Mouse (Mus musculus) frontal cortex, postnatal 36 days (tissue): Measurements from ENCODE around the gene Chst11.

Experiments used
- DNase-seq, 2 experiments: peaks; one replicate each; pipeline ENCODE4 v3.0.0; 2022; ENCODE audit warnings: low spot score in 2 of 2

Chst11 gene

DNA sequence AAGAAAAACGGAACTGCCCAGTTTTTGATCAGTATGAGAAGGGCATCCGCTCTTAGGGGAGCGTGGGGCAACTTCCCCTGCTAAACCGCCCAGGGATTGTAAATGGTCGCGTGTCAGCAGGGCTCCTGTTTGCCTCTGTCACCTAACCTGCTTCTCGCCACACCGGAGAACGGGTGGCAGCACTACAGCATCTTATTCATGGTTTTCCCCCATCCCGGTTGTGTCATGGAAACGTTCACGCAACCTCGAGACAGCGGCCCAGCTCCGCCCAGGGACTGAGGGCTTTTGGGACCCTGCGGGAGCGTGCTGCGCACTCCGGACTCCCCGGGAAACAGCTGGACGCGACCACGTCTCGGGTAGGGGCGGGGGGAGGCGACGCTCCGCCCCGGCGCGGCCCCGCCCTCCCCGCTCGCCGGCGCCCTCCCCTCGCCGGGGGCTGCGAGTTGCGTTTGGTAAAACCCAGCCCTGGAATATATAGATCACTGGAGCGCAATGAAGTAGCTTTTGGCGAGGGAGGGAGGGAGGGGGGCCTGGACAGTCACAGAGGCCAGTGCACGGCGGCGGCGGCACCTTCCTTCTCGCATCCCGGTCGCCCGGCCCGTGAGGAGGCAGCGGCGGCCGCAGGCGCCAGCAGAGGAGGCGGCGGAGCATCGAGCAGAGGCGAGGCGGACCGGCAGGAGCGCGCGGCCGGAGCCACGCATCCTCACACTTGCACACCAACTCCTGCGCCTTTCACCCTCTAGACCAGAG, at the start of gene Chst11:
Chst11 (plus strand) TSS at position 549 of the 750 bp plus-strand sequence.
- peak; percentile 80 for DNase-seq

DNA sequence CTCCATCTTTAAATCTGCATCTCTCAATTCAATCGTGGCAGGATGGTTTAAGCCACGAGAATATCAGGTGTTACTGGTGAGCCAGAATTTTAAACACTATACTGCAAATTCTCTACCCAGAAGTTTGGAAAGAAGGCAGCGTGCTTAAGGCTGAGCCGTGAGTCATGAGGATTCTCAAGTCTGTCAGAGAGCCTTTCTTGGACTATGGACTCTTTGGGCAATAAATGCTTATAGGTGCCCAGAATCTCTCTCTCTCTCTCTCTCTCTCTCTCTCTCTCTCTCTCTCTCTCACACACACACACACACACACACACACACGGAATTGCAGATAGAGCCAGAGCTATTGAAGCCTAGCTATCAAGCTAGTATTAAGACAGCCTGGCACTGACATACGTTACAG, 49.5 kb upstream of the Chst11 start:
- no peak for DNase-seq

DNA sequence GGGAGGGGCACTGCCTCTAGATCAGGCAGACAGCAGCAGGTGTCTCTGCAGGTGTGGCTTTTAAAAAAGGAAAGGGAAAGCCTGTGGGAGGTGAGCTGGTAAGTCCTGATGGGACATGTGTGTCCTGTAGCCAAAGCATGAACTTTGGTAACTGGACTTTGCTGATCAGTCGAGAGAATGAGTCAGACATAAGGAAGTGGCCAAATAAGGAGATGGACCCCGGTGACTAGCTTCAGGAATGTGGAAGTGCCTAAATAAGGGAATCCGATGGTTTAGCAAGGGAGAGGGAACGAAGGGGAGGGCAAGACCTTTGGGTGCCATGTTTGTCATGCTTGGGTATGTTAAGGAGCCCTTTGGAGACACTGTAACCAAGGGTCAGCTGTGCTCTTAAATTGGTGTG, 31.9 kb upstream of the Chst11 start:
- DNase-seq = no peak

DNA sequence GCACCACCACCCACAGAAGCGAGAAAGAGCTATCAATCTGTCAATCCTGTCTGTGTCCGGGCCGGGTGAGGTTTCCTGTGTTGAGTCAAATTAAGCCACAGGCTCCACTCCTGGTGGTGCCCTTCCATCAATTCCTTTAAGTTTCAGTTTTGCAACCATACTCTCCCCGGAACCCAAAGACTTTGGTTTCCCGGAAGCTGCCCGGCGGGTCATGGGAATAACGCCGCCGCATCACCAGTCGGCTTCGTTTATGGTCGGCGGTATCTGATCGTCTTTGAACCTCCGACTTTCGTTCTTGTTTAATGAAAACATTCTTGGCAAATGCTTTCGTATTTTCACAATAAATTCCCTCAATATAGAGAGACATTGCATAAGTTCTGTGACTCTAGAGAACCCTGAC, 30.2 kb upstream of the Chst11 start:
- DNase-seq = no peak

DNA sequence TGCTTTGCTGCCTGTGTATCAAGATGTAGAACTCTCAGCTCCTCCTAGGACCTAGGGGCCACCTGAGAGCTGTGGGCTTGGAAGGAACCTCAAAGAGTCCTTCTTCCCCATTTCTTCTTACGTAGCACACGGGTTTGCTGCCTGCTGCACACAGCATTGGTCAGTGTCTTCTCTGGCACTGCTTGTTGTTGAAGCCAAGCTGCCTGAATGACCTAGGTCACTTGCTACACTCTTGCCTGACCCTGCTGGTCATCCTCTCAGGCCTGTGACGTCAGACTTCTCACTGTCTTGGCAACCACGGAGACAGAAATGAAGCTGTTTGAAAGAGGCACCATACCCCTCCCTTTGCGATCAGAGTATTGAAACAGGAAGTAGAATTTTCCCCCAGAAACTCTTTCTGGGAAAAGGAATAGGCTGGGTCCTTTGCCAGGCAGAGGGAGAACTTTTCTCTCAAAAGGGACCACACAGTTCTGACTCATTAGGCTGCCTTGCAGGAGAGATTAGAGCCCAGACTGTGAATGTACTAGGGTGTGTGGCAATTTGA, 27.0 kb upstream of the Chst11 start:
- no peak for DNase-seq

DNA sequence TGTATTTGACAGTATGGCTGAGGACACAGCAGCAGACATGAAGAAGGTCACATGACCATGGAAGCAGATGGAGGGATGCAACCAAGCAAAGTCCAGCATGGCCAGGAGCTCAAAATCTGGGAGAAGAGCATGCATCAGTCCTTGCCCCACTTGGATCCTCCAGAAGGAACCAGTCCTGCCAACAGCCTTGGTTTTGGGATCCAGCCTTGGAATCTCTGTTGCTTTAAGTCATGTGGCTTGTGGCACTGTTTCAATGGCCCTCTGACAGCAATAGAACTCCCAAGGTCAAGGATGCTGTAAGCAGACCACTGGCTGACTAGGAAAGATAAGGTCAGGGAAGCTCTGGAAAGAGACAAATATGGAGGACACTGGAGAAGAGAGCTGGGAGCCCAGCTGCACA, 26.0 kb upstream of the Chst11 start:
- DNase-seq = no peak

DNA sequence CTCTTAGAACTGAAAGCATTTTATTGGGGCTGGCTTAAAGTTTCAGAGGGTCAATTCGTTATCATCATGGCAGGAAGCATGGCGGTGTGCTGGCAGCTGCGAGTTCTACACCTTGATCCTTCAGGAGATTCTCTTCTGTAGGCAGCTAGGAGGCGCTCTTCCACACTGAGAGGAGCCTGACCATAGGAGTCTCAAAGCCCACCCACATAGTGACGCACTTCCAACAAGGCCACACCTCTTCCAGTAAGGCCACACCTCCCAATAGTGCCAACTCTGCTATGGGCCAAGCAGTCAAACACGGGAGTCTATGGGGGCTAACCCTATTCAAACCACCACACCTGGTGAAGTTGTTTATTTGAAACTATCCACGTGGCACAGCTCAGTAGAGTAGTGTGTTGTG, 24.0 kb upstream of the Chst11 start:
- no peak for DNase-seq

DNA sequence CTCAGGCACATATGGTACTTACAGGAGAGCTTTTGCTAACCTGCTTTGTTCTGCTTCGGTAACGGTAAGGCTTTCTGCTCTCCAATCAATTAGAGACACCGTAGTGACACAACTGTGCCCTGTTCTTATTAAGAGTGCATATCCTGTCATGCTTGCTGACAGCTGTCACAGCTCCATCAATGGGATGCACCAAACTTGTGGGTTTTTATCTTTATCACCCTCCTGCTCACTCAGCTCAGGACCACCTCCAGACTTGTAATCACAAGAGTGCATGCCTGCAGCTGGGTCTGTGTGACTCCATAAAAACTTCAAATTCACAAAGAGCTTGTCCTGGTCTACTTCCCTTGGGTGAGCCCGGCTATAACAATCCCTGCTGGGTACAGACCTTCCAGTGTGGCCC, 23.3 kb upstream of the Chst11 start:
- DNase-seq = no peak

DNA sequence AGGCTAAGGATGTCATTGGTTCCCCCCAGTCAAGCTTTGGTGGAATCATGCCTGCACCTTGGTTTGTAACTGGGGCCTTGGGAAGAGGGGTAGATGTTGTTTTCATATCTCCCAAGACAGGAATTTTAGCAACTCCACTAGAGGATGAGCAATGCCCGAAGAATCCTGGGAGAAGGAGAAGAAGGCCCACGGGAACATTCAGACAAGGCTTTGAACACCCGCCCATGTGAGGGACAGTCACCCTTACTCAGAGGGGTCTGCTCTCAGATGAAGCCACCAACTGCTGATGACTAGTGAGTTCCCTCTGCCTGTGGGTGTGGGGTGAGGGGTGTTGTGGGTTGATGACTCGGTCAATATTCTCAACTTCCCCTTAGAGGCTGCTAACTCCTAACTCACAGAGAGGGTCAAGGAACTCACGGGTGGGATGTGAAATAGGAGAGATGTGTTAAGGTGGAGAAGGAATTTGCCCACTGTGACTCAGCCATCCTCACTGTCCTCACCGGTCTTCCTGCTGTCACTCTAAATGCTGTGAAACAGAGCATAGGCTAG, 22.8 kb upstream of the Chst11 start:
- DNase-seq = no peak

DNA sequence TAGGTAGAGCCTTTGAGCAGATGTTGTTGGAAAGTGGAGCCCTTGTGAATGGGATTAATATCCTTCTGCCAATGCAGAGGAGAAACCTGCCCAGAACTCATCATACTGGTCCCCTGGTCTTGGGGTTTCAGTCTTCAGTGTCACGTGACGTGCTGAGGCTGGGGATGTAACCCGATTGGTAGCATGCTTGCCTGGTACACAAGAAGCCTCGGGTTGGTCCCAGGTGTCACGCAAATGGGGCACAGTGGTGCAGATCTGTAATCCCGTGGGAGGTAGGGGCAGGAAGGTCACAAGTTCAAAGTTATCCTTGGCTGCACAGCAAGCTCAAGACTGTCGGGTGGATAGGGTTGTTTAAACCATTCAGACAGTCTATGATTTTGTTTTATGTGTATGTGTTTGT, 20.8 kb upstream of the Chst11 start:
- no peak for DNase-seq

DNA sequence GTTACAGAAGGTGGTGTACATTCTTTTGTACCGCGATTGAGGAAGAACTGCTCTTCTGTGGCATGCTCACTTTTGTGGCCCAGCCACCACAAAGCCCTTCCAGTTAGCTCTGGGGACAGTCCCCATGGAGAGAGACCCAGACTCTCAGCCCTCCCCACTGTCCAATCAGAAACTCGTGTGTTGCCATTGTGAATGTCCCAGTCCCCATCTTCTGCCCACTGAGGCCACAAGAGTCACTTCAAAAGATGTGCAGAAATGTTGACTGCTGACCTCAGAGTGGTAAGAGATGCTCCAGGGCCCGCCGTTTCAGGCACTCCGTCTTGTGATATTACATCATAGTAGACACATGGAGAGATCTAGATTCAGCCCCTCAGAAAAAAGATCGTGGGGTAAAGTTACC, 18.6 kb upstream of the Chst11 start:
- DNase-seq = no peak

DNA sequence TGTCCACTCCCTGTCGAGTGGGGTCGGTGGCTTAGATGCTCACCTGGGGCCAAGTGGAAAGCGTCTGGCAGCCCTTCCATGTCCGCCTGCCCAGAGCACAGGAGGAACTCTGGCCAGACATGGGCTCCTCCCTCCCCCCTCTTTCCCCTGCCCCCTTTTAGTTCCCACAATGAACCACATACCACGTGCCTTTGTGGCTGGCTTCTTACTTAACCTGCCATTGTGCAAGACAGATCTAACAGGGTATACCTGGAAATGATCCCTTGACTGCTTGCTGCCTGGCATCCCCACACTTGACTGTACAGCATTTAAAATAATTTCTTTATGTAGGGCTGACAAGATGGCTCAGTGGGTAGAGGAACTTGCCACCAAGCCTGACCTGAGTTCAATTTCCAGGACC, 15.7 kb upstream of the Chst11 start:
- no peak for DNase-seq

DNA sequence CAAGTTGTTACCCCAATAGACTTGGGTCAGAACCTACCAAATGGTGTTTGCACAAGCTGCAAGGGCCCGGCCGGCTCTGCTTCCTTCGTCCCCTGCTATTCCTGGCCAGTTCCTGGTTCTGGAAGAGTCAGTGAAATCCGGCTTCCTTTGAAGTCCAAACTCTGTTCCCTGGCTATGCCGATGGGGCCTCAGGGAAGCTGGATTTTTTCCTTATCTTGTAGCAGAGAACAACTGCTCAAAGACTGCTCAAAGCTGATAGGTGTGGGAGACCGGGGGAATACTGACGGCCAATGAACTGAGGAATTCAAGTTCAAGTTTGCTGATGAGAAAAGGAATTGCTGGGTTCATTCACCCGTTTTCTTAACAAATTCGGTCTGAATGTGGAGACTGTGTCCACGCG, 13.7 kb upstream of the Chst11 start:
- DNase-seq = no peak

DNA sequence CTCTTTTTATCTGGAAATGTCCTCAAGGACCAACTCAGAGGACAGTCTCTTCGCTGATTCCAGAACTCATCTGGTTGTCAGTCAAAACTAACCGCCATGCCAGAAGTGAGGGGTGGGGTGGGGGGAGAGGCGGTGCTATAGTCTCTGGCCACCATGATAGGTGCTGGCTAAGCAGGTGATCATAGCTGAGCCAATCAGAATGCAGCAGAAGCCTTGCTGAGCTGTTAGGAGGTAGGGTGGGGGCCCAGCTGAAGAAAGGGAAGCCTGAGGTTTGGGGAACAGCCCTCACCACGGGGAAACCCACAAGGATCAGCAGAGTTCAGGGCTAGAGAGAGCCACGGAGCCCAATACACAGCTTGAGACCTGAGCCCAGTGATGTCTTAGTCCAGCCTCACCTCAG, 11.1 kb upstream of the Chst11 start:
- DNase-seq = no peak

DNA sequence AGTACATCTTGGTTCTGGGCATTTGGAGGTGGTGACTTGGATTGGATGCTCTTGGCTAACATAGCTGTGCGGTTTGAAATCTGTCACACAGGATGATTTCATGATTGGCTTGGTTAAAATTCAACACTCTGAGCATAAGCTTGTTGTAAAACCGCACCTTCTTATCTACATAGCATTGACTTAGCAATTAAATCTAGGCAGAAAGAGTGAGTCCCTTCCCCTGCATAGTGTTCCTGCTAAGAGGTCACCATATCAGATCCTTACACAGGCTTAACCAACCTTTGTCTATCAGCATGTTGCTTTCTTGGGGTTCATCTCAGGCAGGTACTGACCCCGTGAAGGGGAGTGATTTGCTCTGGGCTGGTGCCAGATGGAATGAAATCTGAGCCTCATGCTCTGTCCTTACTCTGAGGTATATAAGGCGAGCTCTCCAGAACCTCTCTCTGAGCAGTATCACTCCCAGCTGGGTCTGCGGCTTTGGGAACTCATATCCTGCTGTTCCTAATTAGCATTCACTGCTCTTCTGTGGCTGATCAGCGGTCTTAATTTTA, 10.6 kb upstream of the Chst11 start:
- no peak for DNase-seq

DNA sequence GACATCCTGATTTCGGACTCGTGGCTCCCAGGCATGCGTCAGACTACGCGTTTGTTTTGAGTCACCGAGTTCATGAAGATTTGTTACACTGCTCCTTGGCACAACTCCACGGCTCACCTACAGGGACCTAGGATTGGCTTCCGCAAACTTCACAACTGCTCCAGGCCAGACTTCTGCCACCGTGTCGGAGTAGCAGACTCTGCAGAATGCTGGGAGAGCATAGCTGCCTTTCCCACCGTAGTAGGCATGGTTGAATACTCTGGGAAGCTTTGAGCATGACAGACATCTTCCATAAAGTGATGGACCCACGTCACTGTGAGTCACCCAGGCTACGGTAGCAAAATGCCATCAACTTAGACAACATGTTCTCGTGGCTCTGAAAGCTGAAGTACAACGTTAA, 9.5 kb upstream of the Chst11 start:
- no peak for DNase-seq

DNA sequence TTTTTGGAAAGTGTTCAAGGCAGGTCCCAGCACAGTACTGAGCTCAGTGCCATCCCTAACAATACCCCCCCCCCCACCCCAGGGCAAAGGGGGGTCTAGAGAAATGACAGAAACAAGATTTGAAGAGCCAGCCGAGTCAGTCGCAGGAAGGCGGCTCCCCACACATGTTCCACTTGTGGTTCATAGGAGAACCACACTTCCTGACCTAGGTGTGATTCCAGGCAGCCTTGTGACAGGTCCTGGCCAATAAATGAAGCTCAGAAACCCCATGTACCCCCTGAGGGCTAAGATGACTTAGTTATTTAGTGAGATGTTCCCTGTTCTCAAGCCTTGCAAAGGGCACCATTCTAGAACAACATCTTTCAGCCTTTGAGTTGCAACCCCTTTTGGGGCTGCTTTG, 3.0 kb upstream of the Chst11 start:
- no peak for DNase-seq

DNA sequence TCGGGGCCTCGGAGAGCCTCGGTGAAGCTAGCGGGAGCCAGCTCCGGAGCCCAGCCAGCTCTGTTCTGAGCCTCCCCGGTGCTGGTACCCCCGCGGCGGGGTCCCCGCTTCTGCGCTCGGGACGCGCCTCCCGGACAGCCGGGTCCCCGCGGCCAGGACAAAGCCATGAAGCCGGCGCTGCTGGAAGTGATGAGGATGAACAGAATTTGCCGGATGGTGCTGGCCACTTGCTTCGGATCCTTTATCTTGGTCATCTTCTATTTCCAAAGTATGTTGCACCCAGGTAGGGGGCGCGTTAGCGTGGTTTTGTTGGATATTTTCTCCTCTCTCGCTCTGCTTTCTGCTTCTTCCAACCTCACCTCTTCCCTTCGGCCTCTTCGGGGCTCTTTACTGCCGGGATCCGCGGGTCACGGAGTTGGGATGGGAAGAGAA, 418 bp downstream of the Chst11 start:
- DNase-seq = peak; percentile 64 to 67

DNA sequence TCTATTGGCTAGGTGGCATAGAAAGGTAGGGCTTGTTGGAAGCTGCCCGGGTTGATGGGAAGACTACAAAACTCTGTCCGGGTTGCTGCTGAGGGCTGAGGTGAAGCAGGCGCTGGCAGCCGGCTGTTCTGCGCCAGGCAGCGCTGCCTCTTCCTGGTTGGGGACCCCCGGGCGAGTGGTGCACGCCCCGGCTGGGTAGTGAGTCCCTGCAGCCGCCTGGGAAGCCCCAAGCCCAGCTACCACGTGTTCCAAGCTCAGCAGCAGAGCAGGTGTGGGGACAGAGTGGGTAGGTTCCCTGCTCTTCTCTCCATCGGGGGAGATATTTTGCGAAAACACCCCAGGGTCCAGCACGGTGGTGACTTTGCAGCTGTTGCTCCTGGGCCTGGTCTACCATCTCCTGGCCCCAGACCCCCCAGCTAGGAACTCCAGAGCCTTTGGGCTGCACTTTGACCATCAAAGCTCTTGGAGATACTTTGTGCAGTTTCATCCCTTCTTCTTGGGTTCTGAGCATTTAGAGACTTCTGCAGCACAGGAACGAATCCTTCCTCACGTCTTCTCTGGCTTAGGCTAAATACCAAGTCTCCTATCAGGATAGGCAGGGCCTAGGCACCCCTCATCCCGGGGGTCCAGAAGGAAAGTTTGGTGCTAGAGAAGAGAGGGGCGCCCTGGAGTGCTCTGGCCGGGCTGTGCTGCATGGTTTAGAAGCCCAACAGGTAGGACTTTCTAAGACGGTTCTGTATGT, 1.1 kb downstream of the Chst11 start:
- DNase-seq = no peak

DNA sequence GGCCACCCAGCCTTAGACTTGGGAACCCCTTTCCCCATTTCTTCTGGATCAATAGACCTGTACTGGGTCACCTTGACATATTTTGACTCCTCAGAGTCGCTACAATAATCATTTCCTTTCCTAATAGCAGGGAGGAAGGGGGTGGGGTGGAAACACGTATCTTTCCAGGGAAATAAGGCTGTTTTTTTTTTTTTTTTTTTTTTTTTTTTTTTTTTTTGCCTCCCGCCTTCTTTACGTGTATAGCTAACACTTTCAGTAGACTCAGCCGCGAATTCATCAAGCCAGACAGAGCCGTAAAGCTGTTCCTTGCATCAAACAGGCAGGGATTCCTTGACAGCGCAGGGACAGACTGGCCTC, 1.7 kb downstream of the Chst11 start:
- DNase-seq = no peak

DNA sequence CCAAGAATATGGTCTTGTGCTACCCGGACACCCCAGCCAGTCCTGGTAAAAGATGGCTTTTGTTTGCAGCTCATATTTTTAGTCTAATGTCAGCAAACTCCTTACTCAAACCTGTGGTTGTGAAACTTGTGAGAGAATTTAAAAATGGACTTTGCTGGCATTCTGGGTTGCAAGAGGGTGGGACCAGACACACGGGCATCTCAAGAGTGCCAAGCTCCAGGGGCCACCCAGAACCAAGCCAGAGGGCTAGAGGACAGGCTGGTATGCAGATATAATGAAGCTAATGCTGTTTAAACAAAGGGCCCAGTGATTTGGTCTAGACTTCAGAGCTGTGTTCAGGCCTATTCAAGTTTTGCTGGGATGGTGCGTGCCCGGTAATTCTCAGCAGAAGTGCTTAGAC, 2.1 kb downstream of the Chst11 start:
- DNase-seq = no peak

DNA sequence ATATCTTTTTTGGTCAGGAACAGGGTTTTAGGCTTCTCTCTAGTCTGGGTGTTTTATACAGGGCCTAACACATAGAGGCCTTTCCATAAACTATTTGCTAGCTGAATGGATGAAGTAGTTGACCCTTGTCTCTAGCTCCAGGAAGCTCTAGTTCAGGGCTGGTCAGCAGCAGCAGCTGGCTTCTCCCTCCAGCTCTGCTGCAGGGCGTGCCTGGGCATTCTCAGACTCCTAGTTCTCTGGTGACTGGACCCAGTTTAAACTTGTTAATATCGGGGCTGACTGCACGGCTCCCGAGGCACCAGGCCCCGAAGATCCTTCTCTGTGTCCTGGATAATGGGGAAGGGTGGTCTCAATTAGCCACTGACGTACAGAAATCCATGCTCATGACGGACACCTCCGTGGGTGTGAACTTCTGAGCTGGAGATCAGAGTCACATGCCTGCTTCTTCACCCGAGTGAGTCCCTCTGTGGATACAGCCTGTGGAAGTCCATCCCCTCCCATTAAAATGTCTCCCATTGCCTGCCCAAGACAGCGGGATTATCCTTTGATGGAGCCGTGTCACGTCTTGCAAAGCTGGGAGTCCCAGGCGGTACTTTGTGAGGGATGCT, 4.2 kb downstream of the Chst11 start:
- DNase-seq = no peak
